Mouse (Mus musculus): Measurements from ENCODE around the gene AB124611.

- TF ChIP-seq POLR2A (IDR thresholded peaks at IDR 0.05; ENCODE audit: low read depth, low read length) (no peak), CTCF (IDR thresholded peaks at IDR 0.05; ENCODE audit: extremely low read depth, insufficient read depth, insufficient read length, insufficient replicate concordance) (no peak)
Observed at GRCm38 (mm10) chr9:21593122-21593721, 67.2 kb downstream of the AB124611 start.
